Mouse (Mus musculus): ENCODE results near the gene Ddx24.
A peak's percentile ranks its signal among the peaks of the same experiment; 100 is the strongest.
"Not testable (repeated sequence)": the region's sequence is repeated elsewhere in the genome, so short reads cannot be mapped to it uniquely, and the experiment has no call there.

Ddx24 gene

DNA sequence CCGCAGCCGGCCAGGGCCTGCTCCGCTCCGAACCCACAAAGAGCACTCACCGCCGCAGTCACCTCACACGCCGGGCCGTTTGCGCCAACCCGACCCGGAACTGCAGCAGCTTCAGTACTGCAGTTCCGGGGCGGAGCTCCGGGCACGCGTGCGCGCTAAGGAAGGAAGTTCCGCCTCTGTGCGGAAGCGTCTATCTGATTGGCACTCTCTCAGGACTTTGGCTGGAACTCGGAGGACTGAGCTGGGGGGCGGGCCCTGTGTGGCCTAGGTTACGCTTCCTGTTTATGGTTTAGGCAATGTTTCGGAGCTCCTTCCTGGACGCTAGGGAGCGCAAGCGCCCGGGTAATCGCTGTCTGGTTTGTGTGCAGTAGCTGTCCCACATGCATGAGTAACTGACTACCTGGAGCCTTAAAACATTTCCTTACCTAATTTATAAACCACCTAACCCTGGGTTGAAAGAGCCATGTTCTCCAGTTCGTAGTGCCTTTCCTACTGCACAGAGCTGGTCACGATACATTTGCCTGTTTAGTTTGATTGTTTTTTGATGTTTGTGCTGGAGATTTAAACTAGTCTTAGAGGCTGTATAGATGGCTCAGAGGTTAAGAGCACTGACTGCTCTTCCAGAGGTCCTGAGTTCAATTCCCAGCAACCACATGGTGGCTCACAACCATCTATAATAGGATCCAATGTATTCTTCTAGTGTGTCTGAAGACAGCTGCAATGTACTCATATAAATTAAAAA is at the start of gene Ddx24:
Ddx24 (minus strand) TSS at position 102 of the 742 bp plus-strand sequence.
- DNase-seq = peak; percentile 99

- no peak for DNase-seq
Measured at GRCm38 (mm10) chr12:103474481-103474880, 48.9 kb upstream of the Ddx24 start.

- no peak for DNase-seq
Measured at GRCm38 (mm10) chr12:103457140-103457539, 31.5 kb upstream of the Ddx24 start, which contains the start of gene Ifi27l2b. TSS of gene Ifi27l2b (minus strand) at chr12:103457223.

GRCm38 (mm10) chr12:103456727-103457126 is 31.1 kb upstream of the Ddx24 start:
- DNase-seq = not testable (repeated sequence)

DNA sequence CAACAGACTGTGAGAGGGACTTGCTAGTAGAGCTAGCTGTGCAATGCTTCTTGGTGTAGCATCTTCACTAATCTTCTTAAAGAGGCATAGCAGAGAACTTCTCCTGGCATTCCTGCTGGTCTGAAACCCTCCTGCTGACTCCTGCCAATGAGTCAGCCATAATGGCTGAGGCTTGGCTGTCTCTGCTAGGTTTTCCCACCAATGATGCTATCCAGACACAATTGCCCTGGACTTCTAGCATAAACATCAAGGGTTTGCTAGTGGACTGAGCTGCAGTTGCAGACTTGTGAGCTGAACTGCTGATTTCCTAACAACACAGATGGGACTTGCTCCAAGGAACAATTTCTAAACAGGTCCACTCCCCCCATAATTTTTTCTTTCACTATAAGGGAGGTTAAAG is 27.7 kb upstream of the Ddx24 start:
- DNase-seq = no peak

DNA sequence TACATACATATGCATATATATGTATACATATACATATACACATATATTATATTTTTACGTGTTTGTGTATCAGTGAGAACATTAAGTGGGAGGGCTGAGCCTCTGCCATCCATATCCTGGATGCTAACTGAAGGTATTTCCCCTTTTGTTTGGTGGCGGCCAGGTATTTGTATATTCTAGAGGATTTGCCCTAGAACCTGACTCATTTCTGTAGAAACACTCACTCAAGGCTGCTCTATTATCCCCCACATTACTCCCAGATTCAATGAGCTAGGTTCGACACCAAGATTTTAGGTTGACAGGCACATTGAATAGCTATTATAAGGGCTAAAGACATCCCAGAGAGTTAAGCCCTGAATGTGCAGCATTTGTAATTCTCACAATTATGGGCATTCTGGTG is 19.4 kb upstream of the Ddx24 start:
- DNase-seq = no peak

DNA sequence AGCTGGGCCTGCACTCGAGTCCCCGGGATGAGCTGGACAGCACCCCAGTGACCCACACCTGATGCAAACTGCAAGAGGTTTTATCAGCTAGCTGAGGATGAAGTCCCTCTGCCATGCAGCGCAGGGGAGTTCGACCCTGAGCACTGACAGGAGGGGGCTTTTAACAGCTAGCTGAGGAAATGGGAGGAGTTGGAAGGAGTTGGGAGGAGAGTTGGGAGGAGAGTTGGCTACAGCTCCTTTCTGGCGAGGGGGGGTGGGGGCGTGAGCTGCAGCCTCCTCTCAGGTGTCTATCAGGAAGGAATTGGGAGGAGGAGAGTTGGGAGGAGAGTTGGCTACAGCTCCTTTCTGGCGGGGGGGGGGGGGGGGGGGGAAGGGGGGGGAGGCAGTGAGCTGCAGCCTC is 18.6 kb upstream of the Ddx24 start:
- DNase-seq = not testable (repeated sequence)

GRCm38 (mm10) chr12:103443524-103443923 is 17.9 kb upstream of the Ddx24 start, which contains the start of gene Ifi27l2a:
TSS of gene Ifi27l2a (minus strand) at chr12:103443680.
- no peak for DNase-seq

DNA sequence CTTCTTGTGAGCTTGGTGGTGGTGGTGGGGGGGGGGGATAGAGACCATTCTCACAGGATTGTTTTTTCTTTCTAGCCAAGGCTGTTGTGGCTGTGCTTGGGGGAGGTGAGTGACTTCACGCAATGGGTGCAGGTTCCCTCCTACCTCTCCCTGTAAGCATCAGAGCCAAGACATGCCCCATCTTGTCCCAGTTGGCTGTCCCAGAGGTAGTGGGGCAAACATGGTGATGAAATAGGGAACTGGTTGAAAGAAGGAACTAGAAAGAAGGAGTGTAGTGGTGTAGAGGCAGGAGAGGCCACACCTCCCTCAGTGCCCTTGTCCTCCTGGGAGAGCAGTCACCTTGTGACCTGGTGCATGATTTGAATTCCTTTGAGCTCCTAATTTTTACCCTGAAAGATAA is 12.0 kb upstream of the Ddx24 start:
- DNase-seq = no peak

GRCm38 (mm10) chr12:103434861-103435260 is 9.2 kb upstream of the Ddx24 start:
- no peak for DNase-seq

GRCm38 (mm10) chr12:103433986-103434731 is 8.5 kb upstream of the Ddx24 start, which contains the start of gene Ifi27:
TSS of gene Ifi27 (plus strand) at chr12:103434211.
- DNase-seq = peak; percentile 88

DNA sequence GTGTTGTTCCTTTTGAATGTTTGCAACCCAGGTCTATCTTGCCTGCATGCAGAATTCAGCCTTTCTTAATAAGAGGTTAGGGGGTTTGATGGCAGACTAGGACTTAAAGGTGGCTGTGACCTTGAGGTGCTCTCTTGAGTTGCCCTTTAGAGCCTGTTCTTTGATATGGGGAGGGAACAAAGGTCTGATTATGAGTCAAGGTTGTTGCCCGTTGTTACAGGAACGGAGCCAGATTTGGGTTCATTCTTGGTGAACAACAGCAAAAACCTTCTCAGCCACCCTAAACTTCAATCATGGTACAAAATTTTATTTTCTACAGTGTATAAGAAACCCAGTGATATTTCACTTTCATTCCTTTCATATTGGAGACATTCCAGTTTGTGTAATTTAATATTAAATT is 7.8 kb upstream of the Ddx24 start:
- no peak for DNase-seq

- no peak for DNase-seq
Measured at GRCm38 (mm10) chr12:103426710-103427109, 1.1 kb upstream of the Ddx24 start.

- no peak for DNase-seq
Measured at GRCm38 (mm10) chr12:103425016-103425728, 458 bp downstream of the Ddx24 start.

DNA sequence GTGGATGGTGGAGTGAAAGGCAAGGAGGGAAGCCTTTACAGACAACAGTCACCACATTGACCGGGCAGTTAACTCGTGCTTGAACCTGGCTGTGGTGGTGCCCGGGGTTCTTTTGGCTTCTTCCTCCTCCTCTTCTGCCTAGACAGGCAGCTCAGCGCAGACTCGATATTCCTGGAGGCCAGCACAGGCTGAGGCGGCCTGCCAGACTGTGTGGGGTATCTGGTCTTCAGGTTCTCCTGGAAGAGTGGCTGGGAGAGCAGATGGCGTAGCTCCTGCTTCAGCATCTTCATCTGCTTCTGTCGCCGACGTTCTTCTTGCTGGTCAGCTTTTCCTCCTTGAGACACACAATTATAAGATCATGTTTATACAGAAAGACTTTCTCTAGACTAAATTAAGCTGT is 17.5 kb downstream of the Ddx24 start:
- DNase-seq = no peak

DNA sequence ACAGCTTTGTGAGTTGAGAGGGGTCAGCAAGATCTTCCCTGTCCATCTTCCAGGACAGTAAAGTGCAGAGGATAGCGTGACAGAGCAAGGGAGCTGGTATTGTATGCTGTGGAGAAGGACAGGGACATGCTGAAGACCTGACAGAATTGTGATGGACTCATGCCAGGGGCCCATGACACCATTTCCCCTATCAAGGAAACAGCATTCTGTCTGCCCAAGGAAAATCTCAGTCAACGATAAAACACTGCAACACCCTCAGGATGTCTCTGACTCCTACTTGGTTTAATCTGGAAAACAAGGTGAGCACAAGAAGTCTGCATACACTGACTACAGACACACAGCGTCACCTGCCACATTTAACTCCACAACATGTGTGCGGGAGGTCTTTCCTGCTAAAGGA is 17.9 kb downstream of the Ddx24 start, which contains the start of gene 9330161L09Rik:
9330161L09Rik (minus strand) TSS at position 101 of the 400 bp plus-strand sequence.
- DNase-seq = no peak

DNA sequence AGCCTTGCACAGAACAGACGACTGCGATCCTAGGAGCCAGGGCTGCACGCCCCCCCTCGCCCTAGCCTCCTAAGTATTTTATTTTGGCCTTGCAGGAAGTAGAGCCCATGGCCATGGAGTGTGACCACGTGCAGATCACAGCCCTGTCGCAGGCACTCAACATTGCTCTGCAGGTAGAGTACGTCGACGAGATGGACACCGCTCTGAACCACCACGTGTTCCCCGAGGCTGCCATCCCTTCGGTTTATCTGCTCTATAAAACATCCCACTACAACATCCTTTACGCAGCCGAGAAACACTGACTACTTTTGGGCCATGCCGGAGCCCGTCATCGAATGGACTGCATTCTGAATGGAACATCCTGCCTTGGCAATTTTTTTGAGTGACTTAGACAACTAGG is 21.5 kb downstream of the Ddx24 start:
- DNase-seq = no peak

DNA sequence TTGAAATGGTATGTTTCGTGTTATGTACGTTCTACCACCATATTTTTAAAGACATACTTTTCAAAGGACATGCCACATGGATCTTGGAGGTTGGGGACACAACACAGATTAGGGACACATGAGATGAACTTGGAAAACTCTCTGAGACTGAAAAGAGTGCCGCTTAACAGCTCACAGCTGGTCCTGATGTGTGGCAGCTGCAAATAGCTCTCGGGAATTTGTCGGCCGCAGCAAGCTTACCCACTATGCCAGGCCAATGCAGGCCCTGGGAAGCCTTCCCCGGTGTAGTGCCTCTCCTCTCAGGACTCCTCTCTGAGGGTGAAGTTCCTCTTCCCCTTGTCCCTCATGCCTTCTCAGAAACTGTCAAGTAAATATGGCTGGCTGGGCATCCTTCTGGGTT is 28.9 kb downstream of the Ddx24 start:
- DNase-seq = no peak

DNA sequence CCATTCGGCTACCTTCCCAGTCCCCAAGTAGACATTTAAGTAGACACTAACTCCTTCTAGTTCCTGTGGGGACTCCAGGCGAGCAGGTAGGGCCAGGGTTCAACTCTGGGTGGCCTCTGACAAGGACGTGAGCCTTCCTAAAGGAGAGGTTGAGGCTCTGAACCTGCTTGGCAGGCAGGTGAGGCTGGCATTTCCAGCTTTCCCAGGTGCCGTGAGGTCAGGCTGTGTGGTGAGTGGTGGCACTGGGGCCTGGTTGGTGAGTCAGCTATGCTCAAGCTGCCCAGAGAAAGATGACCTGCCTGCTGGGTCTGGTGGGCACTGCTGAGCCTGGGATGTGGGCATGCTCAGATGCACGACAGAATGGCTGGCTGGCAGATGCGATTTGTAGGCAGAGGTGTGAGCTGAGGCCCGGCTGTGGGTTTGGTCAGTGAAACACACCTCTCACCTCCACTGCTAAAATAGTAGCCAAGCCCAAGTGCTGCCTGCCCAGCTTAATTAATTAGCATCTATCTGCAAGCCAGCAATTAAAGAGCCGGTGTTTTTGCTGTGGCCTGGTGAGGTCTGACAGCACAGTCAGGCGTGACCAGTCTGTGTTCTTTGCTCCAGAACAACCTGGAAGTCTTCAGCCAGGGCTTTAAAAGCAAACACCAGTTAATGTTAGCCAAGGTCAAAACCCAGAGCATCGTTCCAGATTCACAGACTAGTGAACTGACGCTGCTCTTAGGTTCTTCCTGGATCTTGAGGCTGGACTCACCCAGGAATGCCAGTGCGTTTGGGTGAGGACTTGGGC is 29.9 kb downstream of the Ddx24 start:
- DNase-seq = peak; percentile 71

- DNase-seq = no peak
Measured at GRCm38 (mm10) chr12:103393528-103393927, 32.1 kb downstream of the Ddx24 start.

- DNase-seq = no peak
Measured at GRCm38 (mm10) chr12:103391098-103391497, 34.5 kb downstream of the Ddx24 start.

DNA sequence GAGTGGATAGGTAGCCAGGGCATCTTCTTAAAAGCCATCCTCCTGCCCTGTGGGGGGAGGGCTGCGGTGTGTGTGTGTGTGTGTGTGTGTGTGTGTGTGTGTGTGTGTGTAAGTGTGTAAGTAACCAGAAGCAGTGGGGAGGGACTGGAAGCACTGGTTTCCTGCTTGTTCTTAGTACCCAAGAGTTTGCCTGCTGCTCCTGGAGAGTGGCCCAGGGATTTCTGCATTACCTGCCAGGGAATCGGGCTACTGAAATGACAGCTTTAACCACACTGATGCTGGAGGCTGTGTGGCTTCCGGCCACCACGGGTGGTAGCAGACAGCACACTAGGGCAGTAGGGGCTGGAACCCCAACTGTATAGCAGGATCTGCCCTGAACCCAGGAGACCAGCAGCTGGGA is 35.6 kb downstream of the Ddx24 start:
- DNase-seq = no peak

DNA sequence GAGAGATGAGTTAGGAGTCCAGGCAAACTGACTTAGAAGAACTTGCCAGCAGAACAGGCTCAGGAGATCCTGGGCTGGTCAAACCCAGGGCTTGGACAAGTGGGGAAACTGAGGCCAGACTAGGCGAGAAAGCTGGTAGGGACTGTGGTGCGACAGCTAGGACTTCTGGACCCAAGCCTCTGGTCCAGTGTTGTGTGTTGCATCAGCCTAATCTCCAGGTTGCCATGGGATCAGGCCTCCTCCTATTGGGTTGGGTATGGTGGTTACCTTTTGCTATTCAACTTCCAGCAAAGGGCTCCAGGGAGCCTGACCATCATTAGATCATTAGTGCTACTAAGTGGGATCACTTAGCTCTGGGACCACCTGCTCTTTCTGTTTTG is 36.3 kb downstream of the Ddx24 start:
- DNase-seq = no peak

Measured in kidney, adult 11 months (tissue).